Mouse (Mus musculus): ENCODE measurements at regions not wholly inside any gene's neighbourhood (a gene's known extent, or its start where the extent isn't known, plus 50 kb on each side); places are given as distances from the start of the nearest gene placed in this dataset.

- no peak overlapping the region for H3K4me3 ChIP-seq (ENCODE audit: low read depth, low read length)
- H3K9me3 ChIP-seq (ENCODE audit: low read length): no peaks in the 10 kb centered on the region
- 94% methylated on average over 1 of the region's 1 CpGs for whole genome bisulfite sequencing
- no peak overlapping the region for H3K9ac ChIP-seq (replicated peaks; ENCODE audit: low read length, poor library complexity, severe bottlenecking)
- ATAC-seq (ENCODE audit: low FRiP score) (no peak), DNase-seq (ENCODE audit: low spot score) (peak; percentile 10)
- no peaks in the 10 kb centered on the region for H3K36me3 ChIP-seq (ENCODE audit: insufficient read depth, low read length)
- no peak overlapping the region for H3K4me2 ChIP-seq (ENCODE audit: low read depth, low read length, poor library complexity, severe bottlenecking)
- no peaks in the 10 kb centered on the region for H3K27me3 ChIP-seq (ENCODE audit: insufficient read depth, low read length)
- no peak overlapping the region for H3K27ac ChIP-seq (ENCODE audit: low read depth, low read length)
- peak; percentile 27; the same call in 1 of the 2 replicates for TF ChIP-seq CTCF (IDR thresholded peaks at IDR 0.05)
- no peaks in the 10 kb centered on the region for H3K4me1 ChIP-seq (ENCODE audit: insufficient read depth, low read length)
Observed at GRCm38 (mm10) chr8:101815121-101815520, 970.3 kb downstream of the Cdh11 start.

GRCm38 (mm10) chr8:101803561-101803960 is 981.9 kb downstream of the Cdh11 start:
- WGBS: 80% methylated on average over 2 of the region's 2 CpGs
- no peaks in the 10 kb centered on the region for H3K9me3 ChIP-seq (ENCODE audit: low read length)
- H3K4me2 ChIP-seq (ENCODE audit: low read depth, low read length, poor library complexity, severe bottlenecking): no peak overlapping the region
- H3K4me3 ChIP-seq (ENCODE audit: low read depth, low read length): no peak overlapping the region
- no peak overlapping the region for H3K27ac ChIP-seq (ENCODE audit: low read depth, low read length)
- DNase-seq (ENCODE audit: low spot score) (no peak), ATAC-seq (ENCODE audit: low FRiP score) (no peak)
- no peaks in the 10 kb centered on the region for H3K36me3 ChIP-seq (ENCODE audit: insufficient read depth, low read length)
- H3K27me3 ChIP-seq (ENCODE audit: insufficient read depth, low read length): no peaks in the 10 kb centered on the region
- H3K4me1 ChIP-seq (ENCODE audit: insufficient read depth, low read length): no peaks in the 10 kb centered on the region
- no peak overlapping the region for H3K9ac ChIP-seq (replicated peaks; ENCODE audit: low read length, poor library complexity, severe bottlenecking)
- TF ChIP-seq CTCF (IDR thresholded peaks at IDR 0.05): no peak

- no peaks in the 10 kb centered on the region for H3K9me3 ChIP-seq (ENCODE audit: low read length)
- no peaks in the 10 kb centered on the region for H3K27me3 ChIP-seq (ENCODE audit: insufficient read depth, low read length)
- no peak overlapping the region for H3K9ac ChIP-seq (replicated peaks; ENCODE audit: low read length, poor library complexity, severe bottlenecking)
- H3K4me2 ChIP-seq (ENCODE audit: low read depth, low read length, poor library complexity, severe bottlenecking): no peak overlapping the region
- ATAC-seq (ENCODE audit: low FRiP score): no peak
- no peak for TF ChIP-seq CTCF (IDR thresholded peaks at IDR 0.05)
- 85% methylated on average over 6 of the region's 6 CpGs for WGBS
- H3K4me3 ChIP-seq (ENCODE audit: low read depth, low read length): no peak overlapping the region
- H3K4me1 ChIP-seq (ENCODE audit: insufficient read depth, low read length): no peaks in the 10 kb centered on the region
- no peak overlapping the region for H3K27ac ChIP-seq (ENCODE audit: low read depth, low read length)
- DNase-seq (ENCODE audit: low spot score): no peak
- H3K36me3 ChIP-seq (ENCODE audit: insufficient read depth, low read length): no peaks in the 10 kb centered on the region
Observed at GRCm38 (mm10) chr8:101802119-101802518, 983.3 kb downstream of the Cdh11 start.

- no peak for DNase-seq (ENCODE audit: low spot score)
- Histone ChIP-seq H3K27me3 (ENCODE audit: insufficient read depth, low read length) (no peaks in the 10 kb centered on the region), H3K4me3 (ENCODE audit: low read depth, low read length) (no peak overlapping the region), H3K9ac (replicated peaks; ENCODE audit: low read length, poor library complexity, severe bottlenecking) (no peak overlapping the region), H3K9me3 (ENCODE audit: low read length) (no peaks in the 10 kb centered on the region), H3K27ac (ENCODE audit: low read depth, low read length) (no peak overlapping the region), H3K36me3 (ENCODE audit: insufficient read depth, low read length) (no peaks in the 10 kb centered on the region), H3K4me1 (ENCODE audit: insufficient read depth, low read length) (no peaks in the 10 kb centered on the region), H3K4me2 (ENCODE audit: low read depth, low read length, poor library complexity, severe bottlenecking) (no peak overlapping the region)
- no peak for TF ChIP-seq CTCF (IDR thresholded peaks at IDR 0.05)
- ATAC-seq (ENCODE audit: low FRiP score): no peak
- 83% methylated on average over 1 of the region's 1 CpGs for WGBS
Observed at GRCm38 (mm10) chr8:101790785-101791184, 994.7 kb downstream of the Cdh11 start.

- Histone ChIP-seq H3K4me1 (ENCODE audit: insufficient read depth, low read length) (no peaks in the 10 kb centered on the region), H3K27ac (ENCODE audit: low read depth, low read length) (no peak overlapping the region), H3K9ac (replicated peaks; ENCODE audit: low read length, poor library complexity, severe bottlenecking) (no peak overlapping the region), H3K36me3 (ENCODE audit: insufficient read depth, low read length) (no peaks in the 10 kb centered on the region), H3K27me3 (ENCODE audit: insufficient read depth, low read length) (no peaks in the 10 kb centered on the region), H3K9me3 (ENCODE audit: low read length) (no peaks in the 10 kb centered on the region), H3K4me3 (ENCODE audit: low read depth, low read length) (no peak overlapping the region), H3K4me2 (ENCODE audit: low read depth, low read length, poor library complexity, severe bottlenecking) (no peak overlapping the region)
- ATAC-seq (ENCODE audit: low FRiP score): no peak
- no peak for TF ChIP-seq CTCF (IDR thresholded peaks at IDR 0.05)
- no peak for DNase-seq (ENCODE audit: low spot score)
Observed at GRCm38 (mm10) chr8:101786876-101787275, 998.6 kb downstream of the Cdh11 start.

GRCm38 (mm10) chr8:101782556-101782955 is 1002.9 kb downstream of the Cdh11 start:
- Histone ChIP-seq H3K4me1 (ENCODE audit: insufficient read depth, low read length) (no peaks in the 10 kb centered on the region), H3K27ac (ENCODE audit: low read depth, low read length) (no peak overlapping the region), H3K4me2 (ENCODE audit: low read depth, low read length, poor library complexity, severe bottlenecking) (no peak overlapping the region), H3K36me3 (ENCODE audit: insufficient read depth, low read length) (no peaks in the 10 kb centered on the region), H3K9me3 (ENCODE audit: low read length) (no peaks in the 10 kb centered on the region), H3K9ac (replicated peaks; ENCODE audit: low read length, poor library complexity, severe bottlenecking) (no peak overlapping the region), H3K4me3 (ENCODE audit: low read depth, low read length) (no peak overlapping the region), H3K27me3 (ENCODE audit: insufficient read depth, low read length) (no peaks in the 10 kb centered on the region)
- no peak for TF ChIP-seq CTCF (IDR thresholded peaks at IDR 0.05)
- WGBS: 70% methylated on average over 2 of the region's 2 CpGs
- DNase-seq (ENCODE audit: low spot score) (no peak), ATAC-seq (ENCODE audit: low FRiP score) (no peak)
